In the genomic region with DNA sequence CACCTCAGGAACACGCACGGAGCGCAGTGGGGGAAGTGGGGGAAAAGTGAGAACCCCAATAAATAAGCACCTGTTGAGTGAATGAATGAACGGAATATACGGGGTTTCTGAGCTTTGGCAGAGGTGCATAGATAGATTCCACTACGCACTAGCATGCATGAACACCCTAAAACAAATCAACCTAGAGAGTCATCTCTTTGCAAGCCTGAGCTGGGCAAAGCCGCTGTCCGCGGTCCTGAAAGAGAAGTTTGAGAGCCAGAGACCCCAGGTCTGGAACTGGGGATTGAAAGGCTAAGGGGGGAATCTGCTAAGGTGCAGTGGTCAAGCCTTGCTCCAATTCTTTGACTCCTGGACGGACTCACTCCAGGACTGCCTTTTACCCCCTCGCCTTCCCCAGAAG, we compare ENCODE assay signal across 7 mouse cellular contexts. TPM values are rescaled to one million over a fixed set of nuclear protein-coding genes. Genes with fewer than 3 reads are reported as not detected.
DNase-seq lines count a peak whose midpoint lies in the region; ATAC-seq lines count a peak whose summit lies in the region.

No protein-coding gene starts in this region.

- no peak for ATAC-seq in limb, embryonic 12.5 days (ENCODE audit: insufficient number of reproducible peaks, insufficient read depth, low FRiP score, low TSS enrichment, low read depth)
- ATAC-seq in neural tube, embryonic 15.5 days (ENCODE audit: low FRiP score): peak; percentile 26

- H3K27me3 ChIP-seq in limb, embryonic 12.5 days: peaks cover 53% of the 10 kb centered on the region
- H3K27me3 ChIP-seq in neural tube, embryonic 15.5 days (replicated peaks): peaks cover 53% of the 10 kb centered on the region

- no peak overlapping the region for H3K9ac ChIP-seq in limb, embryonic 12.5 days (replicated peaks)
- peak overlapping the region; percentile 40 for H3K9ac ChIP-seq in neural tube, embryonic 15.5 days (replicated peaks)

- peak overlapping the region; percentile 35; the same call in 1 of the 2 replicates for H3K4me2 ChIP-seq in limb, embryonic 12.5 days
- H3K4me2 ChIP-seq in neural tube, embryonic 15.5 days: peak overlapping the region; percentile 97

- peaks cover 13% of the 10 kb centered on the region; the same call in 1 of the 2 replicates for H3K4me1 ChIP-seq in limb, embryonic 12.5 days (replicated peaks)
- peaks cover 22% of the 10 kb centered on the region for H3K4me1 ChIP-seq in neural tube, embryonic 15.5 days

- H3K9me3 ChIP-seq in limb, embryonic 12.5 days: no peaks in the 10 kb centered on the region
- H3K9me3 ChIP-seq in neural tube, embryonic 15.5 days (replicated peaks): no peaks in the 10 kb centered on the region

- WGBS in limb, embryonic 12.5 days: 2% methylated on average over 11 of the region's 11 CpGs
- WGBS in neural tube, embryonic 15.5 days: 2% methylated on average over 11 of the region's 11 CpGs

- no peak overlapping the region for H3K27ac ChIP-seq in limb, embryonic 12.5 days
- H3K27ac ChIP-seq in neural tube, embryonic 15.5 days (replicated peaks): no peak overlapping the region

- peak overlapping the region; percentile 7; the same call in 1 of the 2 replicates for H3K4me3 ChIP-seq in limb, embryonic 12.5 days (replicated peaks)
- peak overlapping the region; percentile 57 for H3K4me3 ChIP-seq in neural tube, embryonic 15.5 days (replicated peaks)

- H3K36me3 ChIP-seq in limb, embryonic 12.5 days: no peaks in the 10 kb centered on the region
- no peaks in the 10 kb centered on the region for H3K36me3 ChIP-seq in neural tube, embryonic 15.5 days

- peak; percentile 22 for DNase-seq in right cerebral cortex, postnatal 14 days
- no peak for DNase-seq in right cerebral cortex, adult 2 months (ENCODE audit: low spot score in 2 of 2)
- DNase-seq in adrenal gland, postnatal 36 days: peak; percentile 43 to 48
- DNase-seq in forelimb bud, embryonic 11.5 days (ENCODE audit: low read depth, low spot score): peak; percentile 85
- DNase-seq in left cerebral cortex, adult 18-20 months (ENCODE audit: low spot score in 2 of 2): no peak

RNA-seq across cellular contexts. Expression of a gene that starts 0.4 kb away (rescaled TPM):
- not detected for total RNA-seq in adrenal gland, postnatal 36 days (2021)
- not detected in 2 replicates for polyA plus RNA-seq in limb, embryonic 12.5 days (2016; fragmentation: Nextera tagmentation; extraction: Ambion mirVana)
- polyA plus RNA-seq in neural tube, embryonic 15.5 days (2015; fragmentation: Nextera tagmentation; extraction: Ambion mirVana): 0.63 and 0.84 TPM in 2 replicates
- 10 to 100 TPM in 1 of 2 experiments, 1 to 10 TPM in 1; 5.8 to 12.2 TPM for total RNA-seq in left cerebral cortex, adult 18-20 months (2021)

Comparison
In these comparisons a context has a peak if more than half of its experiments do, and no peak if none do; other contexts are left out.
1. DNase-seq: peak in right cerebral cortex, postnatal 14 days (single experiment), adrenal gland, postnatal 36 days (2 of 2) and forelimb bud, embryonic 11.5 days (single experiment); none in right cerebral cortex, adult 2 months (0 of 2) and left cerebral cortex, adult 18-20 months (0 of 2).
2. RNA of a gene that starts 0.4 kb away (total RNA-seq): 5.8 to 12.2 TPM in left cerebral cortex, adult 18-20 months; not detected in adrenal gland, postnatal 36 days; every median in the first group is over 4 times any median in the second.